Mouse (Mus musculus) brain, adult 10 weeks (tissue): ENCODE measurements around the gene Gm21312. TPM values are rescaled to one million over a fixed set of nuclear protein-coding genes. Genes with fewer than 3 reads are reported as not detected.

Source experiments
- polyA plus RNA-seq: library from polyadenylated mRNA; stranded (reverse); fragments of 350-450 nt; fragmentation: Illumina TruSeq; extraction: RNeasy Lipid Tissue Mini Kit (QIAGEN cat#74804); gene quantifications from one replicate; pipeline ENCODE4 v1.2.3, GENCODE M21; 2015; ENCODE audit warnings: low read depth, low replicate concordance

Gm21312 gene
- not detected for polyA plus RNA-seq

DNA sequence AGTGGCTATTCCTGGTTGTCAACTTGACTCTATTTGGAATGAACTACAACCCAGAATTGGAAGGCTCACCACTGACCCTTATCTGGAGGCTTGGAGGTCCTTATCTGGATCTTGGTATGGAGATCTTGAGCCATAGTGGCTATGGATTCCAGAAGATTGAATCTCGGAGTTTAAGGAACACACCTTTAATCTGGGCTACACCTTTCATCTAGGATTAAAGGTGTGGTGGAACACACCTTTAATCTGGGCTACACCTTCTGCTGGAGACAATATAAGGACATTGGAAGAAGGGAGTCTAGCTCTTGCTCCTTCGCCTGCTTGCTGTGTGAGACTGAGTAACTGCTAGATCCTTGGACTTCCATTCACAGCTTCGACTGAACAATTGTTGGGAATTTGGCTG, at the start of gene Gm21312:
Gm21312 (plus strand) TSS at position 301 of the 400 bp plus-strand sequence.

DNA sequence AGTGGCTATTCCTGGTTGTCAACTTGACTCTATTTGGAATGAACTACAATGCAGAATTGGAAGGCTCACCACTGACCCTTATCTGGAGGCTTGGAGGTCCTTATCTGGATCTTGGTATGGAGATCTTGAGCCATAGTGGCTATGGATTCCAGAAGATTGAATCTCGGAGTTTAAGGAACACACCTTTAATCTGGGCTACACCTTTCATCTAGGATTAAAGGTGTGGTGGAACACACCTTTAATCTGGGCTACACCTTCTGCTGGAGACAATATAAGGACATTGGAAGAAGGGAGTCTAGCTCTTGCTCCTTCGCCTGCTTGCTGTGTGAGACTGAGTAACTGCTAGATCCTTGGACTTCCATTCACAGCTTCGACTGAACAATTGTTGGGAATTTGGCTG, 34.1 kb upstream of the Gm21312 start, which contains the start of gene Gm21293:
Gm21293 (plus strand) TSS at position 301 of the 400 bp plus-strand sequence.

DNA sequence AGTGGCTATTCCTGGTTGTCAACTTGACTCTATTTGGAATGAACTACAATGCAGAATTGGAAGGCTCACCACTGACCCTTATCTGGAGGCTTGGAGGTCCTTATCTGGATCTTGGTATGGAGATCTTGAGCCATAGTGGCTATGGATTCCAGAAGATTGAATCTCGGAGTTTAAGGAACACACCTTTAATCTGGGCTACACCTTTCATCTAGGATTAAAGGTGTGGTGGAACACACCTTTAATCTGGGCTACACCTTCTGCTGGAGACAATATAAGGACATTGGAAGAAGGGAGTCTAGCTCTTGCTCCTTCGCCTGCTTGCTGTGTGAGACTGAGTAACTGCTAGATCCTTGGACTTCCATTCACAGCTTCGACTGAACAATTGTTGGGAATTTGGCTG, 25.6 kb upstream of the Gm21312 start, which contains the start of gene Gm6763:
Gm6763 (plus strand) TSS at position 301 of the 400 bp plus-strand sequence.

DNA sequence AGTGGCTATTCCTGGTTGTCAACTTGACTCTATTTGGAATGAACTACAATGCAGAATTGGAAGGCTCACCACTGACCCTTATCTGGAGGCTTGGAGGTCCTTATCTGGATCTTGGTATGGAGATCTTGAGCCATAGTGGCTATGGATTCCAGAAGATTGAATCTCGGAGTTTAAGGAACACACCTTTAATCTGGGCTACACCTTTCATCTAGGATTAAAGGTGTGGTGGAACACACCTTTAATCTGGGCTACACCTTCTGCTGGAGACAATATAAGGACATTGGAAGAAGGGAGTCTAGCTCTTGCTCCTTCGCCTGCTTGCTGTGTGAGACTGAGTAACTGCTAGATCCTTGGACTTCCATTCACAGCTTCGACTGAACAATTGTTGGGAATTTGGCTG, 17.1 kb upstream of the Gm21312 start, which contains the start of gene Gm8764:
Gm8764 (plus strand) TSS at position 301 of the 400 bp plus-strand sequence.

DNA sequence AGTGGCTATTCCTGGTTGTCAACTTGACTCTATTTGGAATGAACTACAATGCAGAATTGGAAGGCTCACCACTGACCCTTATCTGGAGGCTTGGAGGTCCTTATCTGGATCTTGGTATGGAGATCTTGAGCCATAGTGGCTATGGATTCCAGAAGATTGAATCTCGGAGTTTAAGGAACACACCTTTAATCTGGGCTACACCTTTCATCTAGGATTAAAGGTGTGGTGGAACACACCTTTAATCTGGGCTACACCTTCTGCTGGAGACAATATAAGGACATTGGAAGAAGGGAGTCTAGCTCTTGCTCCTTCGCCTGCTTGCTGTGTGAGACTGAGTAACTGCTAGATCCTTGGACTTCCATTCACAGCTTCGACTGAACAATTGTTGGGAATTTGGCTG, 8.6 kb upstream of the Gm21312 start, which contains the start of gene Gm21304:
Gm21304 (plus strand) TSS at position 301 of the 400 bp plus-strand sequence.

DNA sequence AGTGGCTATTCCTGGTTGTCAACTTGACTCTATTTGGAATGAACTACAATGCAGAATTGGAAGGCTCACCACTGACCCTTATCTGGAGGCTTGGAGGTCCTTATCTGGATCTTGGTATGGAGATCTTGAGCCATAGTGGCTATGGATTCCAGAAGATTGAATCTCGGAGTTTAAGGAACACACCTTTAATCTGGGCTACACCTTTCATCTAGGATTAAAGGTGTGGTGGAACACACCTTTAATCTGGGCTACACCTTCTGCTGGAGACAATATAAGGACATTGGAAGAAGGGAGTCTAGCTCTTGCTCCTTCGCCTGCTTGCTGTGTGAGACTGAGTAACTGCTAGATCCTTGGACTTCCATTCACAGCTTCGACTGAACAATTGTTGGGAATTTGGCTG, 8.4 kb downstream of the Gm21312 start, which contains the start of gene Gm20765:
Gm20765 (plus strand) TSS at position 301 of the 400 bp plus-strand sequence.

DNA sequence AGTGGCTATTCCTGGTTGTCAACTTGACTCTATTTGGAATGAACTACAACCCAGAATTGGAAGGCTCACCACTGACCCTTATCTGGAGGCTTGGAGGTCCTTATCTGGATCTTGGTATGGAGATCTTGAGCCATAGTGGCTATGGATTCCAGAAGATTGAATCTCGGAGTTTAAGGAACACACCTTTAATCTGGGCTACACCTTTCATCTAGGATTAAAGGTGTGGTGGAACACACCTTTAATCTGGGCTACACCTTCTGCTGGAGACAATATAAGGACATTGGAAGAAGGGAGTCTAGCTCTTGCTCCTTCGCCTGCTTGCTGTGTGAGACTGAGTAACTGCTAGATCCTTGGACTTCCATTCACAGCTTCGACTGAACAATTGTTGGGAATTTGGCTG, 16.9 kb downstream of the Gm21312 start, which contains the start of gene Gm4340:
Gm4340 (plus strand) TSS at position 301 of the 400 bp plus-strand sequence.

Other genes with a start within 250 kb of the Gm21312 start
- not detected for gene Gm21293, start 34.0 kb upstream of the Gm21312 start, polyA plus RNA-seq
- not detected for gene Gm6763, start 25.5 kb upstream of the Gm21312 start, polyA plus RNA-seq
- not detected for gene Gm8764, start 17.0 kb upstream of the Gm21312 start, polyA plus RNA-seq
- not detected for gene Gm21304, start 8.5 kb upstream of the Gm21312 start, polyA plus RNA-seq
- not detected for gene Gm20765, start 8.5 kb downstream of the Gm21312 start, polyA plus RNA-seq
- not detected for gene Gm4340, start 17.0 kb downstream of the Gm21312 start, polyA plus RNA-seq